Mouse (Mus musculus) embryonic facial prominence, embryonic 10.5 days (tissue): Measurements from ENCODE around the gene Depp1. TPM values are rescaled to one million over a fixed set of nuclear protein-coding genes. Genes with fewer than 3 reads are reported as not detected.

Source experiments
- DNase-seq: peaks from one replicate; pipeline ENCODE4 v3.0.0-alpha.2; 2017; ENCODE audit warnings: low spot score
- H3K27ac ChIP-seq: fragments of 300-500 bp; sonication (generic); replicated peaks from 2 replicates; pipeline ENCODE4 v1.5.1; 2016; ENCODE audit warnings: mild to moderate bottlenecking
- H3K27me3 ChIP-seq: fragments of 300-500 bp; sonication (generic); replicated peaks from 2 replicates; pipeline ENCODE4 v1.6.1; 2016; ENCODE audit warnings: low read depth, mild to moderate bottlenecking; ENCODE audit not compliant: poor library complexity, severe bottlenecking
- H3K36me3 ChIP-seq: fragments of 300-500 bp; sonication (generic); replicated peaks from 2 replicates; pipeline ENCODE4 v1.6.1; 2016; ENCODE audit warnings: mild to moderate bottlenecking, moderate library complexity
- H3K4me1 ChIP-seq: fragments of 300-500 bp; sonication (generic); 2 replicates; pipeline ENCODE4 v1.6.1; 2016
- H3K4me3 ChIP-seq: fragments of 300-500 bp; sonication (generic); 2 replicates; pipeline ENCODE4 v1.5.1; 2016; ENCODE audit warnings: mild to moderate bottlenecking, moderate library complexity
- H3K9me3 ChIP-seq: fragments of 300-500 bp; sonication (generic); 2 replicates; pipeline ENCODE4 v1.6.1; 2016; ENCODE audit warnings: mild to moderate bottlenecking
- WGBS: fragments of 180-500 bp; shearing (Covaris S2); methylation state at CpG from one replicate; pipeline ENCODE4 v1.1.7; 2016; 5-methylcytosine and 5-hydroxymethylcytosine counted together
- polyA plus RNA-seq: library from polyadenylated mRNA; unstranded; fragments of >200 nt; fragmentation: Nextera tagmentation; extraction: Ambion mirVana; gene quantifications from 2 replicates; pipeline ENCODE4 v1.2.1, GENCODE M21; 2016

The Depp1 gene
- polyA plus RNA-seq, 1 experiment from 2014 or later, result 16.5 TPM

DNA sequence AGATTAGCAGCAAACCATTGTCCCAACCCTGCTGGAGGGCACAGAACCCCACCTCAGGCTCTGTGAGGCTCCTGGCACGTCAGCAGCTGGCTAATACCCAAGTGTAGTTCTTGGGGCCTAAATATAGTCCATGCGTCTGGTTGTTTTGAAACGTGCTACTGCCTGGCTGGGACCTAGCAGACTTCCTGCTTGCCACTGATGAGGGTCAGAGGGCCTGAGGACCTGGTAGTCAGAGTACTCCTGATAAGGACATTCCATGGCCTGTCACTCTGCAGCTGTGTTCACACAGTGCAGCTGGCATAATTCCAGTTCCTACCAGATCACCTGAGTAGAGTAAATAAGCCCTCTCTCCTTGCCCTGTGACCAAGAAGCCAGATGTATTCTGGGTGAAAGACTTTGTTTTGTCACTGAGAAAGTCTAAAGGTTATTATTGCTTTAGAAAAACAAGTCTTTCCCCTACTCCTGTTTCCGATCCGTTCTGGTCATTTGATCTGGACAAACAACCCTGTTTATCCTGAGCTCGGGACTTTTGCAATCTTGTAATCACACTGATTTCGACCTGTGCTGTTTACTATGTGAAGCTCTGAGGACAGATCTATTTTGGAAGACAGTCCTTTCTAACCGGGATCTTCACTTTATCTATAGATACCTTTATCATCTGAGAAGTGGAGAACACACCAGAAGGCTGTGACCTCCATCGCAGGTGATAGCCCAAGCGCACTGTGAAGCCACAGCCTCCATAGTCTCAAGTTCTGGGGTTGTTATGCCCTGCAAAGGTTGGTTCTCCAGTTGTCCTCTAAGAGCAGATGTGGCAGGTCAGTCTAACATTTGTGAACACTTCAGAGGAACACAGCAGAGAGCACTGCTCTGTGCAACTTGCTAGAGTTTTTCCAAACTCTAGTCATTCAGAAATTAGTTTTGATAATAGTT is 14.9 kb upstream of the Depp1 start:
- Histone ChIP-seq H3K27ac (peak overlapping the region; percentile 44; the same call in 1 of the 2 replicates), H3K27me3 (no peaks in the 10 kb centered on the region), H3K4me3 (no peak overlapping the region), H3K36me3 (peaks cover 5% of the 10 kb centered on the region; the same call in 1 of the 2 replicates), H3K4me1 (peaks cover 16% of the 10 kb centered on the region), H3K9me3 (no peaks in the 10 kb centered on the region)
- WGBS, result 53% methylated on average over 10 of the region's 10 CpGs
- DNase-seq, result peak; percentile 28

- Histone ChIP-seq H3K9me3 (no peaks in the 10 kb centered on the region), H3K36me3 (peaks cover 5% of the 10 kb centered on the region; the same call in 1 of the 2 replicates), H3K27ac (no peak overlapping the region), H3K4me1 (peaks cover 16% of the 10 kb centered on the region), H3K27me3 (no peaks in the 10 kb centered on the region), H3K4me3 (no peak overlapping the region)
- DNase-seq, result no peak
- WGBS, result 81% methylated on average over 9 of the region's 9 CpGs
Observed at GRCm38 (mm10) chr6:116636581-116637235, 13.7 kb upstream of the Depp1 start.

- H3K4me1 ChIP-seq, result peaks cover 16% of the 10 kb centered on the region
- no peaks in the 10 kb centered on the region for H3K9me3 ChIP-seq
- H3K27me3 ChIP-seq, result no peaks in the 10 kb centered on the region
- H3K27ac ChIP-seq, result no peak overlapping the region
- H3K4me3 ChIP-seq, result no peak overlapping the region
- WGBS, result 91% methylated on average over 5 of the region's 5 CpGs
- H3K36me3 ChIP-seq, result peaks cover 5% of the 10 kb centered on the region; the same call in 1 of the 2 replicates
- no peak for DNase-seq
Observed at GRCm38 (mm10) chr6:116637496-116637895, 12.9 kb upstream of the Depp1 start.

DNA sequence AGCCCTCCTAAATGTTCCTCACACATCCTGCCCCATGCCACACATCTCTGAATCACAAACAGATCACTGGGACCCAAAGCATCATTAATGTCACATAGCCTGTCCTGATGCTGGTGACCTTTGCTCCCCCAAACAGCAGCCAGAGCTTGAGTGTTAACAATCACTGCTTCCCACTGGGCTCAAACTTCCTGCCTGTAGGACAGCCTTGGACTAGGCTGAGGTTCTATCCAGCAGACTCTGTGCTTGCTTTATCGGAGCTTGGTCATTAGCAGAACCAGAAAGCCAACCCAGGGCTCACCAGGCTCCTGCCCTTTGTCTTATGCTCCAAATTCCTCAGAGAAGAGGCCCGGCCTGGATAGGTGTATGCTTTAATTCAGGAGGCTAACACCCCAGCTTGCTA is 11.5 kb upstream of the Depp1 start:
- DNase-seq, result no peak
- no peak overlapping the region for H3K4me3 ChIP-seq
- WGBS, result 86% methylated on average over 2 of the region's 2 CpGs
- H3K27me3 ChIP-seq, result no peaks in the 10 kb centered on the region
- peaks cover 5% of the 10 kb centered on the region; the same call in 1 of the 2 replicates for H3K36me3 ChIP-seq
- H3K4me1 ChIP-seq, result peaks cover 22% of the 10 kb centered on the region
- H3K27ac ChIP-seq, result no peak overlapping the region
- no peaks in the 10 kb centered on the region for H3K9me3 ChIP-seq

- Histone ChIP-seq H3K4me3 (no peak overlapping the region), H3K9me3 (no peaks in the 10 kb centered on the region), H3K36me3 (peaks cover 5% of the 10 kb centered on the region; the same call in 1 of the 2 replicates), H3K27me3 (no peaks in the 10 kb centered on the region), H3K27ac (no peak overlapping the region), H3K4me1 (peaks cover 22% of the 10 kb centered on the region)
- DNase-seq, result no peak
- 75% methylated on average over 2 of the region's 2 CpGs for WGBS
Observed at GRCm38 (mm10) chr6:116639663-116640062, 10.7 kb upstream of the Depp1 start.

- Histone ChIP-seq H3K4me3 (no peak overlapping the region), H3K27me3 (no peaks in the 10 kb centered on the region), H3K27ac (no peak overlapping the region), H3K4me1 (0 out of 2 replicates have a peak, but pooled peaks cover 11% of the 10 kb centered on the region), H3K9me3 (no peaks in the 10 kb centered on the region), H3K36me3 (peaks cover 10% of the 10 kb centered on the region; the same call in 1 of the 2 replicates)
- WGBS, result 83% methylated on average over 11 of the region's 11 CpGs
- no peak for DNase-seq
Observed at GRCm38 (mm10) chr6:116642942-116643341, 7.5 kb upstream of the Depp1 start.

- DNase-seq, result no peak
- H3K27ac ChIP-seq, result no peak overlapping the region
Observed at GRCm38 (mm10) chr6:116643881-116644280, 6.5 kb upstream of the Depp1 start.

GRCm38 (mm10) chr6:116644335-116644734 is 6.1 kb upstream of the Depp1 start:
- Histone ChIP-seq H3K27me3 (no peaks in the 10 kb centered on the region), H3K4me3 (no peak overlapping the region), H3K27ac (no peak overlapping the region), H3K9me3 (no peaks in the 10 kb centered on the region), H3K4me1 (0 out of 2 replicates have a peak, but pooled peaks cover 6% of the 10 kb centered on the region), H3K36me3 (peaks cover 7% of the 10 kb centered on the region; the same call in 1 of the 2 replicates)
- DNase-seq, result no peak
- 68% methylated on average over 3 of the region's 3 CpGs for WGBS

More at GRCm38 (mm10) chr6:116643881-116644280, 6.5 kb upstream of the Depp1 start:
- WGBS, result 52% methylated on average over 4 of the region's 4 CpGs
- Histone ChIP-seq H3K36me3 (peaks cover 7% of the 10 kb centered on the region; the same call in 1 of the 2 replicates), H3K4me3 (no peak overlapping the region), H3K27me3 (no peaks in the 10 kb centered on the region), H3K4me1 (0 out of 2 replicates have a peak, but pooled peaks cover 9% of the 10 kb centered on the region), H3K9me3 (no peaks in the 10 kb centered on the region)

DNA sequence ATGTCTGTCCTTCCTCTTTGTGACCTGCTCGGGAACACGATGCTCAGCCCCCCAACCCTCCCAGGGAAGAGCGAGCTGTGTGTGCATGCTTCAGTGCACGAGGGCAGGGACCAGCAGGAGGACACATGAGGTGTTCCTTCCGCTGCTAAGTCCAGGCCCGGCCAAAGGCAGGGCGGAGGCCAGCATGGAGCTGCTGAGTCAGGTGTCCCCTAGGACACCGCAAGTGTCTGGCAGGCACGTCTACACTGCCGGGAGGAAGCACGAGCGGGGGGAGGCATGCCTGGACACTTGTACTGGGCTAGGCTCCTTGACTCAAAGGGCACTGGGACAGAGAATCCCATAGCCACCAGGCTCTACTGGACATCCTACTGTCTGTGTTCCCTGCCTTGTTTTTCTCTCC is 2.6 kb upstream of the Depp1 start:
- Histone ChIP-seq H3K4me3 (no peak overlapping the region), H3K27ac (no peak overlapping the region), H3K9me3 (no peaks in the 10 kb centered on the region), H3K36me3 (peaks cover 7% of the 10 kb centered on the region; the same call in 1 of the 2 replicates), H3K4me1 (peaks cover 21% of the 10 kb centered on the region; the same call in 1 of the 2 replicates), H3K27me3 (no peaks in the 10 kb centered on the region)
- DNase-seq, result no peak
- 83% methylated on average over 12 of the region's 12 CpGs for WGBS

- no peak for DNase-seq
- 86% methylated on average over 7 of the region's 7 CpGs for WGBS
- Histone ChIP-seq H3K4me3 (no peak overlapping the region), H3K4me1 (peaks cover 20% of the 10 kb centered on the region), H3K36me3 (peaks cover 7% of the 10 kb centered on the region; the same call in 1 of the 2 replicates), H3K27me3 (no peaks in the 10 kb centered on the region), H3K27ac (no peak overlapping the region), H3K9me3 (no peaks in the 10 kb centered on the region)
Observed at GRCm38 (mm10) chr6:116649811-116650210, 598 bp upstream of the Depp1 start.

DNA sequence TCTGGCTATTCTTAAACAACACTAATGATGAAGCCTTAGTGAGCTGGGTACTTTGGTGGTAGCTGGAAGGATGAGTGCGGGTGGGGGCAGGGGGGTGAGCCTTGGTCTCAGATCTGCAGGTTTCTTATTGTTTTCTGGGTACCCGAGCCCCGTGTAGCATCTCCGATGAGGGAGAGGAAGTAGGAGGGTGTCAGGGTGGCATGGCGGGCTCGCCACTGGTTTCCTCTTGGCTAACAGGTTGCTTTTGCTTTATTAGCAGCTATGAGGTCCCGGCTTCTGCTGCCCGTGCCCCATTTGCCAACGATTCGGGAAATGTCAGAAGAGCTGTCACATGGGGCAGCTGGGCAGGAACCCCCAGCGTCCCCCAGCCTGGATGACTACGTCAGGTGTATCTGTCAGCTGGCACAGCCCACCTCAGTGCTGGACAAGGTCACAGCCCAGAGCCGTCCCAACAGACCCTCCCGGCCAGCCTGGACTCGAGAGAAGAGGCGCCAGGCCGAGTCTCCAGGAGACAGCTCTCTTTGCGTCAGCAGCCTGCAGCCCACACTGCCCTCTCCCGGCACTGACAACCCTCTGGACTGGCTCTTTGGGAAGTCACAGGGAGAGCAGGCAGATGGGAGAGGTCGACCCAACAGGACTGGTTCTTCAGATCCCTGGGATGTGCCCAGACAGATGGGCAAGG is 1.2 kb downstream of the Depp1 start:
- H3K27me3 ChIP-seq, result no peaks in the 10 kb centered on the region
- no peak overlapping the region; the same call in none of the 2 replicates for H3K27ac ChIP-seq
- 79% methylated on average over 20 of the region's 20 CpGs for WGBS
- no peak for DNase-seq
- peaks cover 4% of the 10 kb centered on the region; the same call in 1 of the 2 replicates for H3K36me3 ChIP-seq
- H3K4me3 ChIP-seq, result peak overlapping the region; percentile 32
- H3K4me1 ChIP-seq, result peaks cover 28% of the 10 kb centered on the region
- H3K9me3 ChIP-seq, result no peaks in the 10 kb centered on the region; the same call in 1 of the 2 replicates

DNA sequence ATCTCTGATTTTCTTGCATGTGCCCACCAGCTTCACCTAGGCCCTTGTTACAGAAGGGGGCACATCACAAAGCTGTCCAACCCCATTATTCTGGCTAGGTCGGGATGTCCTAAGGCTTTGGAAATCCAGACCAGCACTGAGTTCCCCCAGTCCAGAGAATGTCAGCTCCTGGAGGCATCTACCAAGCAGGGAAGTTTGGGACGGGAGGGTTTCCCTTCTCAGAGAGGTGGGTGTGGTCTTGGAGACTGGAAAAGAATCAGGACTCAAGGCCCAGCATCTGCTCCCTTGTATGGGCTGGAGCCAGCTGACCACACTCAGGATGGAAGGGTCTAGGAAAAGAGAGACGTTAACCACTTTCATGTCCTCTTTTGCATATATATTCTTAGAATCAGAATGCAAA is 2.8 kb downstream of the Depp1 start:
- Histone ChIP-seq H3K27ac (no peak overlapping the region), H3K4me1 (peaks cover 28% of the 10 kb centered on the region), H3K27me3 (no peaks in the 10 kb centered on the region), H3K4me3 (no peak overlapping the region), H3K9me3 (no peaks in the 10 kb centered on the region; the same call in 1 of the 2 replicates), H3K36me3 (peaks cover 5% of the 10 kb centered on the region; the same call in 1 of the 2 replicates)
- 74% methylated on average over 3 of the region's 3 CpGs for WGBS
- no peak for DNase-seq
